Mouse (Mus musculus): ENCODE results near the gene Cbll1. TPM values are rescaled to one million over a fixed set of nuclear protein-coding genes. Genes with fewer than 3 reads are reported as not detected.
"Not testable (repeated sequence)": the region's sequence is repeated elsewhere in the genome, so short reads cannot be mapped to it uniquely, and the experiment has no call there.

Gene Cbll1
- total RNA-seq, 2 experiments from 2014 or later, result 20.6 to 24.3 TPM

- no peak for DNase-seq (ENCODE audit: low spot score in 2 of 2)
These were observed 1.9 kb upstream of the Cbll1 start for GRCm38 (mm10) chr12:31501266-31501665.

DNA sequence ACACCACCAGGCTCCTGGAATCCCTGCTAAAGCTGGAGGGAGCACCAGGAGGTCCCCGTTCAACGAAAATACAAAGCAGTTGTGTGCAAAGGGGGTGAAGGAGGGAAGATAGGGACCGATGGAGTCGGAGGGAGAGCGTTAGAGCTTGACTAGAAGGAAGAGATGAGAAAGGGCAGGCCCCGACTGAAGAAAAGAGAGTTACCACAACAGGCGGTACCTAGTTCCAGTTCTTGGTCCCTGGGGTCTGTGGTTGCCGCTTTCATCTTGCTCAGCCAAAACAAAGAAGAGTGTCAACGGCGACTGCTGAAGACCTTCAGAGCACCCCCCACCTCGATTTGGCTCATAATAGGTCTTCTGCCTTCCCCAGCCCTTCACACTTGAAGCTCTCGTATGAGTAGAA is 780 bp upstream of the Cbll1 start:
- DNase-seq (ENCODE audit: low spot score in 2 of 2), result no peak

DNA sequence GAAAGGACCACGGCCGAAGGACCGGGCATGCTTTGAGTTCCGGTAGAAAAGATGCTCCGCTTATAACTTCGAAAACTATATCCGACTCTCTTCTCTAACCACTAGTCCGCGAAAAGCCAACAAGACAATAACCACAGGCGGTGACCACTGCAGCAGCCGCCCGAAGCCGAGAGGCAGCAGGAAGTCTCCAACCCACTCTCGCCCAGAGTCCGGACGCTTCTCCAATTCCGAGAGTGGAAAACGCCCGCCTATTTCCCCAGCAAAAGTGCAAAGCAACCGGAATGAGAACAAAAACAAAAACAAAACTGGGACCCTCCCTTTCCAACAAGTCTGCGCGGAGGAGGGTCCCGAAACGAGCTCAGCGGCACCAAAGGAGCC is 491 bp downstream of the Cbll1 start:
- no peak for DNase-seq (ENCODE audit: low spot score in 2 of 2)

GRCm38 (mm10) chr12:31486431-31486830 is 13.0 kb downstream of the Cbll1 start:
- no peak for DNase-seq (ENCODE audit: low spot score in 2 of 2)

DNA sequence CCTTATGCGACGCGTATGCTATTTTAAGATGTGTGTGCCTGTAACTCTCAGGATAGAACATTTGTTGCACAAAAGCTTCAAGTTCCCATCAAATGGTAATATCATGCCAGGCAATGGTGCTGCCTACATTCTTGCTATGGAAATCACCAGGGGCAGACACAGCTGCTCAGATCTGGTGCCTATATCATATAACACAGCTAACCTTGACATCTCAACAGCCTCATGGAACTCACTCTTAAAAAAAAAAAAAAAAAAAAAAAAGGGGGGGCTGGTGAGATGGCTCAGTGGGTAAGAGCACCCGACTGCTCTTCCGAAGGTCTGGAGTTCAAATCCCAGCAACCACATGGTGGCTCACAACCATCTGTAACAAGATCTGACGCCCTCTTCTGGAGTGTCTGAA is 21.2 kb downstream of the Cbll1 start:
- not testable (repeated sequence) for DNase-seq (ENCODE audit: low spot score in 2 of 2)

DNA sequence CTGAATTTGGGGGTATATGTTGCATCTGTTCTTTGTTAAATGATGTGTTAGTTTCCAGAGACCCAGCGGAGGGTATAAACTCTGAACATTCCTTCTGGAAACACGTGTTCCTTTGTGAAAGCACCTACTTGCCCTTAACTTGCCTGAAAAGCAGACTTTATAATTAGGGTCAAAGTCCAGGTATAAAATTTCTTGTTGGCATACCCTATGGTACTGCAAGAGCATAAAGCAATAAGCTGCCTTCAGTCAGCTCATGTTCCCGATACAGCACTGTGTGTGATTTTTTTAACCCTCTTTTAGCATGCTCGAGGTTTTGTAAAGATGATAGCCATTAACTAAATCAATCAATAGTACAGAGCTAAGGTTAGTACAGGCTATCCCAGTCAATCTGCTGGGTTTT is 36.8 kb downstream of the Cbll1 start:
- DNase-seq (ENCODE audit: low spot score in 2 of 2), result no peak

DNA sequence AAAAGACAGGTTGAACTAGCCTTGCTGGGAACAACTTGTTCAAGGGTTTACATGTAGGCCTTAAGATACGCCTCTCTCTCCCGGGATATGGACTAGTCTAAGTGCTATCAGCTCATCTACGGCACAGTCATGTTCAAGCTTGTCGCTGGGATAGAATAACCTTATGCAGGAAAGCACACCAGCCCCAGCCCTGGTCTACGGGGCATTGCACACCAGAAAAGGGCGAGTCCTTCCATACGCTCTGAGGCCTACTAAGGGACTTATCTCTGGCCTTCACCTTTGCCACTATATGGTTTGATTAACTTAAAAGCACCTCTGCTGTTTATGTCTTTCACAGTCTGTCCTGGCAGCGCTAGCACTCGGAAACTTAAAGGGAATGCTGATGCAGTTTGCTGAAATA is 38.0 kb downstream of the Cbll1 start:
- no peak for DNase-seq (ENCODE audit: low spot score in 2 of 2)

DNA sequence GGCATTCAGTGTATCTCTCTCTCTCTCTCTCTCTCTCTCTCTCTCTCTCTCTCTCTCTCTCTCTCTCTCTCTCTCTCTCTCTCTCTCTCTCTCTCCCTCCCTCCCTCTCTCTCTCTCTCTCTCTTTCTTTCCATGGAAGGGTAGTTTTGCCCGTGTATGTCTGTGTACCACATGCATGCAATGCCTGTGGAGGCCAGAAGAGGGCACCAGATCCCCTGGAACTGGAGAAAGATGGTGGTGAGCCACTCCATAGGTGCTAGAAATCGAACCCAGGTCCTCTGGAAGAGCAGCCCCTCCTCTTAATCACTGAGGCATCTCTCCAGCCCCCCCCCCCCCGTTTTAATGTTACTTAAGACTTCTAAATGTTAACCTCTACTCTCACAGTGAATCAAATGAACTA is 39.1 kb downstream of the Cbll1 start:
- DNase-seq (ENCODE audit: low spot score in 2 of 2), result not testable (repeated sequence)

DNA sequence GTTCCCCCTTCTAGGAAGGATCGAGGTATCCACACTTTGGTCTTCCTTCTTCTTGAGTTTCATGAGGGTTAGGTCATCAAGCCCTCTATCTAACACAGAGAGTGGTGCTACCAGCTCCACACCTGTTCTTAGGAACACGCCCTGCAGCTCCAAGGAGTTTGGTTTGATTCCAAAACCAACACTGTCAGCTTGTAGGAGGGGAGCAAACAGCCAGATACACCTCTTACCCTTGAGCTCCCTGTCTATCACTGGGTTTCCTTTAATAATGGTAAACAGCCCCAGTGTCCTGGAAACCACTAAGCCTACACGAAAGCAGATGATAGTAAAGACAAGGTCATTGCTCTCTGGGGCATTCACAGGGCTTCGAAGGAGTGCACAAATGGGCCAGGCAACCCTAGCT is 40.9 kb downstream of the Cbll1 start:
- DNase-seq (ENCODE audit: low spot score in 2 of 2), result no peak

DNA sequence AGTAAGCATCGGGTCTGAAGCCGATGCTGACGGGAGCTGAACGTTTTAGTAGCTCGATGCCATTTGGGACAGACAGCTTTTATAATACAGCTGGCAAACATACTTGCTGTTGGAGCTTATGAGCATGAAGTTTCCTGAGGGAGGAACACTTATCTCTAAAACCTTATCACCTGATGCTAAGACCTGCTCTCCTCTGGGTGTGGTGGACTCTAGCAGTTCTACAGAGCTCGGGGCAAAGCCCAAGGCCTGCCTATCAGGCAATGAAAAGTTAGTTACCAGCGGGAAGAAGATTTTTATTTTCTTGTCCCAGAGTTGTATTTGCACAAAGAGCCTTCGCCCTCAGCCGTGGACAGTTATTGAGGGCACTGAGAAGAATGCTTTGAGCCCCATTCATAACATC is 43.1 kb downstream of the Cbll1 start:
- DNase-seq (ENCODE audit: low spot score in 2 of 2), result no peak

- DNase-seq (ENCODE audit: low spot score in 2 of 2), result no peak
These were observed 50.1 kb downstream of the Cbll1 start for GRCm38 (mm10) chr12:31449341-31449740.

DNA sequence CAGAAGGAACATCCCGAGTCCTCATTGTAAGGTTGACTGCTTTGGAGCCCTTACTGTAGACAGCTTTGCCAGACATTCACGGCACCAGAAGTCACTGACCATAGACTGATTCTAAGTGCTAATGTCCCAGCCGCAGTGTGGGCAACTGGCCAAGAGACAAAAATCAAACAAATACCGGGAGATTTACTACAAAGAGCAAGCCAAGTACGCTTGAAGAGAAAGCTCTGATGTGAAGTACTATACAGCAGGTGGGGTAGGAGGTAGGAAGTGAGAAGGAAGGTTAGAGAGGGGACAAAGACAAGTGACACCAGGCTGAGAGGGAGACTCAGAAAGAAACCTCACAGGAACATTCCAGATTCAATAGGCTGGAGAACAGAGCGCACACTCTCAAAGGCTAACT is 54.6 kb downstream of the Cbll1 start:
- no peak for DNase-seq (ENCODE audit: low spot score in 2 of 2)

DNA sequence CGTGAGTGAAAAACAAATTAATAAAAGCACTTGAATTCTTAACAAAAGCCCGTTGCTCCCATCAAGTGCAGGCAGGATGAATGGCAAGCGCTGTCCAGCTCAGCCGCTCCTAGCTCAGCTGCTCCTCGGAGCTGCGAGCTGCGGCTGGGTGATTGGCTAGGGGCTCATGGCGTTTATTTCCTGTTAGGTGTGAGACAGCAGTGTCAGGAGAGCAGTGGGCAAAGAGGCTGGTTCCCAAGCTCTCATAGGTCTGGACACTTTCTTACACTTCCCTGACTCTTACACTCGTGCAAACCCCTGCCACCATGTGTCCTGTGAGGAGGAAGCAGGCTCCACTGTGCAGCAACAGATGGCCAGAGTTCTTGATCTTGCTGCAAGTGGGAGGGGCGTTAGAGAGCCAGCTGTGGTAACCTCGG is 55.3 kb downstream of the Cbll1 start:
- DNase-seq (ENCODE audit: low spot score in 2 of 2), result no peak

- no peak for DNase-seq (ENCODE audit: low spot score in 2 of 2)
These were observed 59.8 kb downstream of the Cbll1 start for GRCm38 (mm10) chr12:31439612-31440011.

GRCm38 (mm10) chr12:31437791-31438190 is 61.6 kb downstream of the Cbll1 start:
- no peak for DNase-seq (ENCODE audit: low spot score in 2 of 2)

Other genes with a start within 250 kb of the Cbll1 start
- 10 to 100 TPM; 47.5 to 54.9 TPM for gene Lamb1, start 234.4 kb downstream of the Cbll1 start, total RNA-seq (2021)
- gene Dld, start 148.2 kb downstream of the Cbll1 start, total RNA-seq (2021), result 100 to 1,000 TPM; 112 to 121 TPM
- gene Slc26a3, start 108.7 kb downstream of the Cbll1 start, total RNA-seq (2021), result under 1 TPM; 0.38 to 0.81 TPM
- 1 to 10 TPM; 8.3 to 8.4 TPM for gene Slc26a4, start 60.4 kb upstream of the Cbll1 start, total RNA-seq (2021)
- gene Bcap29, start 135.0 kb upstream of the Cbll1 start, total RNA-seq (2021), result 10 to 100 TPM; 25.7 to 27.8 TPM
- 1 to 10 TPM; 7.7 to 9.1 TPM for gene Dus4l, start 155.2 kb upstream of the Cbll1 start, total RNA-seq (2021)
- 10 to 100 TPM; 58.9 to 62.8 TPM for gene Cog5, start 155.3 kb upstream of the Cbll1 start, total RNA-seq (2021)
- gene Gpr22, start 214.3 kb upstream of the Cbll1 start, total RNA-seq (2021), result 10 to 100 TPM; 68.4 to 69.0 TPM